Mouse (Mus musculus): ENCODE measurements around the gene Nr3c2.

- TF ChIP-seq GABPA (IDR thresholded peaks at IDR 0.05; ENCODE audit: insufficient replicate concordance, low read depth, low read length) (no peak), MEF2A (IDR thresholded peaks at IDR 0.05; ENCODE audit: borderline replicate concordance, low read depth, low read length) (no peak), CTCF (conservative IDR thresholded peaks at IDR 0.05 in 1 of 2, IDR thresholded peaks at IDR 0.05 in 1 of 2; ENCODE audit: low read depth in 2 of 2, low read length in 2 of 2) (no peak), MAFK (IDR thresholded peaks at IDR 0.05; ENCODE audit: insufficient replicate concordance, low read length) (no peak), POLR2A (IDR thresholded peaks at IDR 0.05; ENCODE audit: low read depth, low read length) (no peak), NRF1 (IDR thresholded peaks at IDR 0.05; ENCODE audit: low read depth, low read length) (no peak), MXI1 (IDR thresholded peaks at IDR 0.05; ENCODE audit: low read depth, low read length) (no peak), EP300 (IDR thresholded peaks at IDR 0.05; ENCODE audit: low read length) (no peak)
Measured at GRCm38 (mm10) chr8:77012641-77013040, 113.4 kb downstream of the Nr3c2 start.

All from CH12.LX (cell line).